Mouse (Mus musculus): ENCODE results near the gene Tmsb15b2. TPM values are rescaled to one million over a fixed set of nuclear protein-coding genes. Genes with fewer than 3 reads are reported as not detected.

Gene Tmsb15b2
- polyA plus RNA-seq, 1 experiment from 2014 or later = 28.4 TPM

DNA sequence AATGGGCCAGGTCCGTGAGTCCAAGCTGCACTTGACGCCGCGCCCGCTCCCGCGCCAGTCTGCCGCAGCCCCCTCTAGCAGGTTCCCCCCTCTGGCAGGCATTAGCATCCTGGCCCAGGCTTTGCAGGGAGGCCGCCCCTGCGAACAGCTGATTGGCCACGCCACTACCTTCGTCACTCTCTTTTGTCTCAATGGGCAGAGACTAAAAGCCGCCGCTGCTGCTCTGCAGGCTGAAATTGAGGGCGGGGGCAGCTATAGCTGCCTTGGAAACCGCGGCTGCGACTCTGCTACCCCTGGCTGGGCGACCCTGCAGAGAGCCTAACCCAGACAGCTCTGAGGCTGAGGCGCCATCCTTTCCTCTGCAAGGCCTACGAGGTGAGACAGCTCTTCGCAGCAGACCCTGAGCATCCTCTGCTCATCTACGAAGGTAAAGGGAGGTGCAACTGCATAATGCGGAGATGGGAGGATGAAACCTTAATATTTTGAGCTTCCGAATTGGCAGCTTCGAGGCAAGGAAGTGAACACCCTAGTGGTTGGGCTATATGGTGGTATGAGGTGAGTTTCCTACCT, 17.8 kb upstream of the Tmsb15b2 start, which contains the start of gene Zcchc18:
Gene Zcchc18, plus strand, starts transcription at position 178 of the 570 bp plus-strand sequence.
- no peaks in the 10 kb centered on the region for H3K4me1 ChIP-seq (replicated peaks; ENCODE audit: control insufficient read depth, insufficient read depth)
- H3K27ac ChIP-seq (replicated peaks) = no peak within 1 kb of the TSS
- TF ChIP-seq EP300 (optimal IDR thresholded peaks at IDR 0.05) (no peak), CTCF (IDR thresholded peaks at IDR 0.05; ENCODE audit: low read depth) (no peak)
- DNase-seq (ENCODE audit: low spot score) (peak; percentile 34), ATAC-seq (ENCODE audit: low FRiP score, low TSS enrichment) (peak; percentile 69; the same call in 1 of the 2 replicates)
- H3K4me2 ChIP-seq (replicated peaks; ENCODE audit: low read depth) = peak within 1 kb of the TSS; percentile 54
- peak within 1 kb of the TSS; percentile 31 for H3K4me3 ChIP-seq (ENCODE audit: low read depth, low read length)
- 21% methylated on average over 26 of the region's 26 CpGs for WGBS
- H3K9ac ChIP-seq (ENCODE audit: low read length) = 0 out of 2 replicates have a peak within 1 kb of the TSS, but pooled peaks have one; percentile 13
- no peaks in the 10 kb centered on the region for H3K9me3 ChIP-seq (ENCODE audit: control insufficient read depth, low read length)
- H3K27me3 ChIP-seq (ENCODE audit: control insufficient read depth, insufficient read depth, low read length) = no peaks in the 10 kb centered on the region
- H3K36me3 ChIP-seq (ENCODE audit: control insufficient read depth, insufficient read depth, low read length) = no peaks in the 10 kb centered on the region

GRCm38 (mm10) chrX:136992191-136992965, 17.1 kb upstream of the Tmsb15b2 start:
- ATAC-seq (ENCODE audit: low FRiP score, low TSS enrichment) = no peak
- Histone ChIP-seq H3K27me3 (ENCODE audit: control insufficient read depth, insufficient read depth, low read length) (no peaks in the 10 kb centered on the region), H3K27ac (replicated peaks) (no peak overlapping the region), H3K4me2 (replicated peaks; ENCODE audit: low read depth) (peak overlapping the region; percentile 54), H3K9ac (ENCODE audit: low read length) (0 out of 2 replicates have a peak overlapping the region, but pooled peaks have one; percentile 13), H3K9me3 (ENCODE audit: control insufficient read depth, low read length) (no peaks in the 10 kb centered on the region), H3K36me3 (ENCODE audit: control insufficient read depth, insufficient read depth, low read length) (no peaks in the 10 kb centered on the region), H3K4me3 (ENCODE audit: low read depth, low read length) (peak overlapping the region; percentile 31), H3K4me1 (replicated peaks; ENCODE audit: control insufficient read depth, insufficient read depth) (no peaks in the 10 kb centered on the region)
- no peak for DNase-seq (ENCODE audit: low spot score)
- WGBS = 17% methylated on average over 19 of the region's 19 CpGs
- TF ChIP-seq EP300 (optimal IDR thresholded peaks at IDR 0.05) (no peak), CTCF (IDR thresholded peaks at IDR 0.05; ENCODE audit: low read depth) (no peak)

DNA sequence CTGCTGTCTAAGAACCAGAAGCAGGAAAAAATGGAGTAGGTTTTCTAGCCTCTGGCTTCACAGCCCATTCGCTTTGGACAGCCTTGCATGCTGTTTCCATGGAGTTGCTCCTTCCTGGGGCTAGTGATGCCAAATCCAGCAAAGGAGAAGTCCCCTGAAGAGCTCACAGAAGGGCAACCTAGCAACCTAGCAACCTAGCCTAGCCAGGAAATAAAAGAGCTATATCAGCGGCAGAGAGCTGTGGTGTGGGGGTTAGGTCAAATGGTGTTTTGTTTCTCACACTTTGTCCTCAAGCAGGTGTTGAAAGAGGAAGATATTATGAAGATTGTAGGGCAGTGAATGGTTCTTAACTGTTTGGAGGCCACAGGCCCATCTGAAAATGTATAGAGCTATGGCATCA, 16.0 kb upstream of the Tmsb15b2 start:
- Histone ChIP-seq H3K27me3 (ENCODE audit: control insufficient read depth, insufficient read depth, low read length) (no peaks in the 10 kb centered on the region), H3K9me3 (ENCODE audit: control insufficient read depth, low read length) (no peaks in the 10 kb centered on the region), H3K27ac (replicated peaks) (no peak overlapping the region), H3K4me3 (ENCODE audit: low read depth, low read length) (no peak overlapping the region), H3K4me2 (replicated peaks; ENCODE audit: low read depth) (no peak overlapping the region), H3K9ac (ENCODE audit: low read length) (no peak overlapping the region), H3K36me3 (ENCODE audit: control insufficient read depth, insufficient read depth, low read length) (no peaks in the 10 kb centered on the region), H3K4me1 (replicated peaks; ENCODE audit: control insufficient read depth, insufficient read depth) (no peaks in the 10 kb centered on the region)
- TF ChIP-seq CTCF (IDR thresholded peaks at IDR 0.05; ENCODE audit: low read depth) = no peak
- ATAC-seq (ENCODE audit: low FRiP score, low TSS enrichment) (no peak), DNase-seq (ENCODE audit: low spot score) (no peak)
- 65% methylated on average over 2 of the region's 2 CpGs for WGBS

DNA sequence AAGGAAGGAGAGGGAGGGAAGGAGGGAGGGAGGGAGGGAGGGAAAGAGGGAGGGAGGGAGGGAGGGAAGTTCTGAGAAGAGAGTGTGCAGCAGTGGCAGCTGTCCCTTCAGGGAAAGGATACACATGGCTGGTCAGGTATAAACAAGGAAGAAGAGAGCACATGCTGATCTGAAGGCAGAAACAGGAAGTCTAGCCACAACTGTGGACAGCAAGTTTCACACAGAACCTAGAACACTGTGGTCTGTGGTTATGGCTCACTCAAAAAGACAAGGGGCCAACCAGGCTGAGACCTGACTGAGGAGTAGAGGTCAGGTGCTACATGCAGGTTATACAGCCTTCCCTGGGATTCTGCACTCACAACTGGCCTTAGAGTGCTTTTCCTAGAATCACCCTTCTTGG, 10.7 kb upstream of the Tmsb15b2 start:
- Histone ChIP-seq H3K27me3 (ENCODE audit: control insufficient read depth, insufficient read depth, low read length) (no peaks in the 10 kb centered on the region), H3K27ac (replicated peaks) (no peak overlapping the region), H3K4me3 (ENCODE audit: low read depth, low read length) (no peak overlapping the region), H3K4me2 (replicated peaks; ENCODE audit: low read depth) (no peak overlapping the region), H3K36me3 (ENCODE audit: control insufficient read depth, insufficient read depth, low read length) (no peaks in the 10 kb centered on the region), H3K4me1 (replicated peaks; ENCODE audit: control insufficient read depth, insufficient read depth) (no peaks in the 10 kb centered on the region), H3K9ac (ENCODE audit: low read length) (no peak overlapping the region), H3K9me3 (ENCODE audit: control insufficient read depth, low read length) (no peaks in the 10 kb centered on the region)
- TF ChIP-seq EP300 (optimal IDR thresholded peaks at IDR 0.05) = no peak
- TF ChIP-seq CTCF (IDR thresholded peaks at IDR 0.05; ENCODE audit: low read depth) = no peak
- DNase-seq (ENCODE audit: low spot score) = no peak
- ATAC-seq (ENCODE audit: low FRiP score, low TSS enrichment) = no peak

GRCm38 (mm10) chrX:136978616-136979015, 3.3 kb upstream of the Tmsb15b2 start:
- H3K27ac ChIP-seq (replicated peaks) = no peak overlapping the region
- TF ChIP-seq CTCF (IDR thresholded peaks at IDR 0.05; ENCODE audit: low read depth) (peak; percentile 67), EP300 (optimal IDR thresholded peaks at IDR 0.05) (no peak)
- H3K4me2 ChIP-seq (replicated peaks; ENCODE audit: low read depth) = no peak overlapping the region
- H3K4me1 ChIP-seq (replicated peaks; ENCODE audit: control insufficient read depth, insufficient read depth) = no peaks in the 10 kb centered on the region
- no peaks in the 10 kb centered on the region for H3K36me3 ChIP-seq (ENCODE audit: control insufficient read depth, insufficient read depth, low read length)
- H3K4me3 ChIP-seq (ENCODE audit: low read depth, low read length) = no peak overlapping the region
- H3K27me3 ChIP-seq (ENCODE audit: control insufficient read depth, insufficient read depth, low read length) = no peaks in the 10 kb centered on the region
- no peak for DNase-seq (ENCODE audit: low spot score)
- H3K9me3 ChIP-seq (ENCODE audit: control insufficient read depth, low read length) = no peaks in the 10 kb centered on the region
- H3K9ac ChIP-seq (ENCODE audit: low read length) = no peak overlapping the region
- no peak for ATAC-seq (ENCODE audit: low FRiP score, low TSS enrichment)

Data from stomach, postnatal 0 days (tissue).